Mouse (Mus musculus): Measurements from ENCODE around the gene Olfr1048.
"Not testable (repeated sequence)": the region's sequence is repeated elsewhere in the genome, so short reads cannot be mapped to it uniquely, and the experiment has no call there.

Gene Olfr1048

DNA sequence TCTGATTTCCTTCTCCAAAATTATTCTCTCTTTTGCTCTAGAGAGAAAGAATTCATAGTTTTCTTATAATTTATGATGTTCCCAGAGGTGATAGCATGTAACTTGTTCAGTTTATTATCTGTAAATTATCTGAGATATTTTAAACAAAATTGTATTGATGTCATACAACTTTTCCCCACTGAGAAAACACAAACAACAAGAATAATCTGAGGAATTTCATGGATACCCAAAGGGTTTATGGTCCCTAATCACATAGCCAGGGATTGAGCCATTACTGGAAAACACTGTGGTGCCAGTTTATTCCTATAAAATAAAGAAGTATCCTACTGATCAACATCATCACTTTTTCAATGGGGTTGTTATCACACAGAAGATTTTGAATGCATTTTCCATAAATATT lies at the start of gene Olfr1048:
Gene Olfr1048, minus strand, starts transcription at position 101 of the 400 bp plus-strand sequence.
- DNase-seq (ENCODE audit: low read depth): no peak

DNA sequence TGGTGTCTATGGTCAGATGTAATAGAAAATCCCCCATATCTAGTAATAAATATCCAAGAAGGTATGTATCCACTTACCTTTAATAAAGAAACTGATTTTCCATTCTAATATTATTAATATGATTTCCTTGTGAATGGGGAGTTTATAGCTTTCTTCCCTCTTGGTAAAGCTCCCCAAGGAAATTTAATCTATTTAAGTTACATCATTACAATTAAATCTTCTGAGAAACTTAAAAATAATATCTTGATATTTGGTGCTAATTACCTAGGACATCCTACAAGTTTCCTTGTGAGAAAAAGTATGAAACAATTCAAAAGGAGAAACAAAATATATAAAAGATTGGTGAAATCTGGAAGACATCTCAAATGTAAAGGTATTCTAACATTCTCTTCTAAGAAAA lies 38.9 kb upstream of the Olfr1048 start, which contains the start of gene Olfr1051:
Gene Olfr1051, minus strand, starts transcription at position 101 of the 400 bp plus-strand sequence.
- not testable (repeated sequence) for DNase-seq (ENCODE audit: low read depth)

DNA sequence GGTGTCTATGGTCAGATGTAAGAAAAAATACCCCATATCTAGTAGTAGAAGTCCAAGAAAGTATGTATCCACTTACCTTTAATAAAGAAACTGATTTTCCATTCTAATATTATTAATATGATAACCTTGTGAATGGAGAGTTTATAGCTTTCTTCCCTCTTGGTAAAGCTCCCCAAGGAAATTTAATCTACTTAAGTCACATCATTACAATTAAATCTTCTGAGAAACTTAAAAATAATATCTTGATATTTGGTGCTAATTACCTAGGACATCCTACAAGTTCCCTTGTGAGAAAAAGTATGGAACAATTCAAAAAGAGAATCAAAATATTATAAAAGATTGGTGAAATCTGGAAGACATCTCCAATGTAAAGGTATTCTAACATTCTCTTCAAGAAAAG lies 18.1 kb upstream of the Olfr1048 start, which contains the start of gene Olfr1049:
Gene Olfr1049, minus strand, starts transcription at position 101 of the 400 bp plus-strand sequence.
- DNase-seq (ENCODE audit: low read depth): not testable (repeated sequence)

DNA sequence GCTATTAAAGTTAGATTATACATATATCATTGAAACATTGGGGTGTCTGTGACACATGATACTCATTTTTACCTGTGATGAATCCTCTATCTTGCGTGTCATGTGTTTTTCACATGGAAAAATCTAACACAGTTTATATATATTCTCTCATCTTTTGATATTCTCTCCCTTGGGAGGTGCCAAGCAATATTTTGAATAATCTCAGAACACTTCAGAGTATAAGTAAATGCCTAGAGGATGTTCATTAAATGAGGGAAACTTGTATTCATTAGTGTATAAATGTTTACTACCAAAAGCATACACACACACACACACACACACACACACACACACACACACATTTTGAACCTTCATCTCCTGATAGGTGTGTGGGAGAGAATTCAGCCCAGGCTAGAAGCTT lies 8.8 kb downstream of the Olfr1048 start, which contains the start of gene Olfr1047:
Gene Olfr1047, minus strand, starts transcription at position 101 of the 400 bp plus-strand sequence.
- no peak for DNase-seq (ENCODE audit: low read depth)

GRCm38 (mm10) chr2:86219214-86219613 lies 20.9 kb downstream of the Olfr1048 start, which contains the start of gene Olfr1046:
Olfr1046 (minus strand) TSS chr2:86219314.
- no peak for DNase-seq (ENCODE audit: low read depth)

GRCm38 (mm10) chr2:86202909-86203308 lies 37.2 kb downstream of the Olfr1048 start, which contains the start of gene Olfr1045:
Olfr1045 (minus strand) TSS chr2:86203009.
- DNase-seq (ENCODE audit: low read depth): no peak

- DNase-seq (ENCODE audit: low read depth): no peak
Measured at GRCm38 (mm10) chr2:86195863-86196262, 44.2 kb downstream of the Olfr1048 start.

DNA sequence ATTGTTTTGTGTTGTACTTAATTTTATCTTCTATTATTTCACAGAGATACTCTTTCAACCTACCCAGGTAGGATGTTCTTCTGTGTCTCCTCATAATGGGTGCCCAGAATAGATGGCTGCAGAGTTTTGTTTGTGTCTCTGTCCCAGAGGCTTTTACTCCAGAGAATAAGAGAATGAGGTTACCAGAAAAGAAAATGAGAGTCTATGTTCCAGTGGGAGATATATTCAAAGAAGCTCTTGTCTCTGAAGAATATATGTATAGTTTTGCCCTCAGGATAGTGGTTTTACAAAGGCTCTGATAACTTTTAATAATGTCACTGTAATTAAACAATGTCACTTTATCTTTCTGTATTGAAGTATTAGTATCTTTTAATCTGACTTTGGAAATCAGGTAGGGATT lies 54.5 kb downstream of the Olfr1048 start, which contains the start of gene Olfr52:
Gene Olfr52, minus strand, starts transcription at position 101 of the 400 bp plus-strand sequence.
- DNase-seq (ENCODE audit: low read depth): no peak

All from NIH3T3 (cell line).